Mouse (Mus musculus): ENCODE results near the gene Atg5.

GRCm38 (mm10) chr10:44383213-44383612 lies 115.1 kb downstream of the Atg5 start:
- no peak for TF ChIP-seq CTCF (IDR thresholded peaks at IDR 0.05)
- no peak for TF ChIP-seq EP300 (IDR thresholded peaks at IDR 0.05)

Data from lung, postnatal 0 days (tissue).